Mouse (Mus musculus) forebrain, embryonic 16.5 days (tissue): ENCODE measurements around the gene Atp6v0a1. TPM values are rescaled to one million over a fixed set of nuclear protein-coding genes. Genes with fewer than 3 reads are reported as not detected.

ENCODE experiments used
- ATAC-seq: fragments of 200-750 bp; cut with Nextera tagmentation; 2 replicates; pipeline ENCODE4 v1.8.0; 2017; ENCODE audit warnings: mild to moderate bottlenecking, moderate library complexity
- H3K27ac ChIP-seq: fragments of 300-500 bp; sonication (generic); 2 replicates; pipeline ENCODE4 v1.5.1; 2014; ENCODE audit warnings: low read length, control low read depth
- H3K27me3 ChIP-seq: fragments of 300-500 bp; sonication (generic); replicated peaks from 2 replicates; pipeline ENCODE4 v1.6.1; 2014; ENCODE audit warnings: low read length; ENCODE audit not compliant: control insufficient read depth, insufficient read depth
- H3K36me3 ChIP-seq: fragments of 300-500 bp; sonication (generic); 2 replicates; pipeline ENCODE4 v1.6.1; 2014; ENCODE audit not compliant: control insufficient read depth, insufficient read depth
- H3K4me1 ChIP-seq: fragments of 300-500 bp; sonication (generic); replicated peaks from 2 replicates; pipeline ENCODE4 v1.6.1; 2014; ENCODE audit warnings: low read length; ENCODE audit not compliant: control insufficient read depth, insufficient read depth
- H3K4me2 ChIP-seq: fragments of 300-500 bp; sonication (generic); 2 replicates; pipeline ENCODE4 v1.6.1; 2014; ENCODE audit warnings: mild to moderate bottlenecking, low read length, control low read depth
- H3K4me3 ChIP-seq: fragments of 300-500 bp; sonication (generic); replicated peaks from 2 replicates; pipeline ENCODE4 v1.5.1; 2014; ENCODE audit warnings: mild to moderate bottlenecking, low read length, control low read depth
- H3K9ac ChIP-seq: fragments of 300-500 bp; sonication (generic); replicated peaks from 2 replicates; pipeline ENCODE4 v1.6.1; 2014; ENCODE audit warnings: low read depth, low read length, control low read depth
- H3K9me3 ChIP-seq: fragments of 300-500 bp; sonication (generic); 2 replicates; pipeline ENCODE4 v1.6.1; 2016; ENCODE audit warnings: low read length; ENCODE audit not compliant: control insufficient read depth
- WGBS: fragments of 180-500 bp; shearing (Covaris S2); extraction: QIAGEN DNeasy Blood & Tissue Kit; methylation state at CpG from one replicate; pipeline ENCODE4 v1.1.7; 2014; 5-methylcytosine and 5-hydroxymethylcytosine counted together
- polyA plus RNA-seq: library from polyadenylated mRNA; unstranded; fragments of >200 nt; fragmentation: Nextera tagmentation; extraction: Ambion mirVana; gene quantifications from 2 replicates; pipeline ENCODE4 v1.2.1, GENCODE M21; 2015

Atp6v0a1 gene
- polyA plus RNA-seq, 1 experiment from 2014 or later = 111 TPM

DNA sequence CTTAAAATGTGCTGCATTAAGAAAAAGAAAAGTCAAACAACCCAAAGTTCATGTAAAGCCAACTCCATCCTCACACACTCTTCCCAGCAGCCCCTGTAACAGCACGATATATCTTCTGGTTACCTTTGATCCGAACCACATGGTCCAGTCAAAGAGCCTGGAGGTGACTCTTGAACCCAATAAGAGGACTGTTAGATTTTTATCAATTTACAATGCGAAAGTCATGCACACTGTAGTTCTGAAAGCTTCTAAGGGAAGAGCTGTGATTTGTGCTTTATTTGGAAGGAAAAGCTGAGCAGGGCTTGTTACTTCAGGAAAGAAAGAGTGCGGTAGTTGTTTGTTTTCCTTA is 21.5 kb downstream of the Atp6v0a1 start:
- Histone ChIP-seq H3K4me3 (no peak overlapping the region), H3K4me1 (no peaks in the 10 kb centered on the region), H3K36me3 (peaks cover 43% of the 10 kb centered on the region), H3K9ac (no peak overlapping the region), H3K27ac (no peak overlapping the region), H3K27me3 (no peaks in the 10 kb centered on the region), H3K9me3 (no peaks in the 10 kb centered on the region), H3K4me2 (no peak overlapping the region)
- no peak for ATAC-seq
- 95% methylated on average over 4 of the region's 4 CpGs for WGBS

DNA sequence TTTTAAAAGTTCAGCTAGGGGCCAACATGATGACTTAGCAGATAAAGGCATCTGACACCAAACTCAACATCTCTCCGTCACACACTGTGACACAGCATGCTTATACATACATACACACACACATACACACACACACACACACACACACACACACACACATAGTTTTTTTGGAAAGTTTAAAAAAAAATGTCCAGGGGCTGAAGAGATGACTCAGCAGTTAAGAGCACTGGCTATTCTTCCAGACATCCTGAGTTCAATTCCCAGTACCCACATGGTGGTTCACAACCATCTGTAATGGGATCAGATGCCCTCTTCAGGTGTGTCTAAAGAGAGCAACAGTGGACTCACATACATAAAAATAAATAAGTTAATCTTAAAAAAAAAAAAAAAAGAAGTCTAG is 22.2 kb downstream of the Atp6v0a1 start:
- Histone ChIP-seq H3K4me1 (no peaks in the 10 kb centered on the region), H3K9me3 (no peaks in the 10 kb centered on the region), H3K27me3 (no peaks in the 10 kb centered on the region), H3K4me3 (no peak overlapping the region), H3K27ac (no peak overlapping the region), H3K4me2 (no peak overlapping the region), H3K36me3 (peaks cover 42% of the 10 kb centered on the region), H3K9ac (no peak overlapping the region)
- no peak for ATAC-seq
- 89% methylated on average over 1 of the region's 1 CpGs for WGBS

DNA sequence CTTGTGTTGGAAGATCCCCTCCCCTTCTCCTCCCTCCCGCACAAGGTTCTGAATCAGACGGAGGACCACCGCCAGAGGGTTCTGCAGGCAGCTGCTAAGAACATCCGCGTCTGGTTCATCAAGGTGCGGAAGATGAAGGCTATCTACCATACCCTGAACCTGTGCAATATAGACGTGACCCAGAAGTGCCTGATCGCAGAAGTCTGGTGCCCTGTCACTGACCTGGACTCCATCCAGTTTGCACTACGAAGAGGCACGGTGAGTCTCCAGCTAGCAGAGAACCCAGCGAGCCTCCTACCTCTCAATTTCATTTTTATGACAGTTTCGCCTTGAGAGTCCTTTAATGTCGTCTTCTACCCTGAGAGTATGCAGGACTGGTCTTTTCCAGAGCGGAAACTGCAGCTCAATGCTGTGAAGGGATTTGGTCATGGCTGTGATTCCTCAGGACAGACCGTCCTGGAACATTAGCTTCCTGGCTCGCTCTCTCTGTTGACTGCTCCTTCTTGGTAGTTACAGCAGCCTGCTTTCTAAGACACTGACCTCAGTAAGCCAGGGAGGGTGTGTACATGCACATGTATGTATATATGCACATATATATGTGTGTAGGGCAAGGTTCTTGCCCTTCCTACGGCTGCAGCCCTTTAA is 24.7 kb downstream of the Atp6v0a1 start:
- H3K4me3 ChIP-seq = no peak overlapping the region
- peaks cover 45% of the 10 kb centered on the region for H3K36me3 ChIP-seq
- no peaks in the 10 kb centered on the region for H3K9me3 ChIP-seq
- H3K27ac ChIP-seq = no peak overlapping the region
- no peak overlapping the region for H3K9ac ChIP-seq
- H3K4me2 ChIP-seq = no peak overlapping the region
- H3K4me1 ChIP-seq = no peaks in the 10 kb centered on the region
- no peak for ATAC-seq
- WGBS = 96% methylated on average over 17 of the region's 17 CpGs
- no peaks in the 10 kb centered on the region for H3K27me3 ChIP-seq

DNA sequence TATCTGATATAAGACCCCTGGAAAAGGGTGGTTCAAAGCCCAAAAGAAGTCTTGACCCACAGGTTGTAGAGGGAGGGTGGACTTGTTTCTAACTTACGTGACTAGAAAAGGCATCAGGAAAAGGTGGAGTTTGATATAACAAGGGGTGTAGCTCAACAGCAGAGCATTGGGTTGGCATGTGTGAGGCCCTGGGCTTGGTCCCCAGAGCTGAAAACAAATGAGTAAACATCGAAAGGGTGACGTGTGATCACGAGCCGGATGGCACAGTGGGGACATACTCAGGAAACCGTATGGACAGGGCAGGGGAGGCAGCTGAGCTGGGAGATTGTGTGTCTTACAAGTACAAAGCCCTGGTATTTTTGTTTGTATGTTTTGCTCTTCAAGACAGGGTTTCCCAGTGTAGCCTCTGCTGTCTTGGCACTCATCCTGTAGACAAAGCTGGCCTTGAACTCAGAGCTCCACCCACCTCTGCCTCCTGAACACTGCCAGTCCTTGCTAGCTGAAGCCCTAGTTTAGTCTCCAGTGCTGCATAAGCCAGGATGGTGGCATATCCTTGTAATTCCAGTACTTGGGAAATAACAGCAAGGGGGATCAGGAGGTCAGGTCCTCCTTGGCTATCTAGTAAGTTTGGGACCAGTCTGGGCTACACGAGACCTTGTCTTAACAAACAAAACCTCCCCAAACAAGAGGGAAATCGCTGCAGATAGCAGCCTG is 25.5 kb downstream of the Atp6v0a1 start:
- 92% methylated on average over 8 of the region's 8 CpGs for WGBS
- Histone ChIP-seq H3K4me3 (no peak overlapping the region), H3K36me3 (peaks cover 43% of the 10 kb centered on the region), H3K9me3 (no peaks in the 10 kb centered on the region), H3K27me3 (no peaks in the 10 kb centered on the region), H3K9ac (no peak overlapping the region), H3K4me1 (no peaks in the 10 kb centered on the region), H3K27ac (no peak overlapping the region), H3K4me2 (no peak overlapping the region)
- ATAC-seq = no peak

DNA sequence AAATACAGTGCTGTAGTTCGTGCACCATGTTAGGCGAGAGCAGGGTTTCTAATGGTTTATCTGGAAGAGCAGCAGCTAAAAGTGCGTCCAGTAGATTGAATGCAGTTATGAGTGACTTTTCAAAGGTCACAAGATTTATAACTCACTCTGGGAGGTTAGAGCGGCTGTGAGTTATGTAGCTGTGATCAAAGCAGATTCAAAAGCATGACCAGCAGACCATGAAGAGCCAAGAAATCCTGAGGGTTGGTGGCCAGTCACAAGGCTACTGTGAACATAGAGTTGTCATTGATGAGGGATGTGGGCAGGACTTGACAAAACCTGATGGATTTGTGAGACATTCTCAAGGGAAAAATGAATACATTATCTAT is 26.1 kb downstream of the Atp6v0a1 start:
- Histone ChIP-seq H3K4me3 (no peak overlapping the region), H3K9me3 (no peaks in the 10 kb centered on the region), H3K36me3 (peaks cover 42% of the 10 kb centered on the region), H3K4me2 (no peak overlapping the region), H3K9ac (no peak overlapping the region), H3K27me3 (no peaks in the 10 kb centered on the region), H3K4me1 (no peaks in the 10 kb centered on the region), H3K27ac (no peak overlapping the region)
- 94% methylated on average over 4 of the region's 4 CpGs for WGBS
- ATAC-seq = no peak

DNA sequence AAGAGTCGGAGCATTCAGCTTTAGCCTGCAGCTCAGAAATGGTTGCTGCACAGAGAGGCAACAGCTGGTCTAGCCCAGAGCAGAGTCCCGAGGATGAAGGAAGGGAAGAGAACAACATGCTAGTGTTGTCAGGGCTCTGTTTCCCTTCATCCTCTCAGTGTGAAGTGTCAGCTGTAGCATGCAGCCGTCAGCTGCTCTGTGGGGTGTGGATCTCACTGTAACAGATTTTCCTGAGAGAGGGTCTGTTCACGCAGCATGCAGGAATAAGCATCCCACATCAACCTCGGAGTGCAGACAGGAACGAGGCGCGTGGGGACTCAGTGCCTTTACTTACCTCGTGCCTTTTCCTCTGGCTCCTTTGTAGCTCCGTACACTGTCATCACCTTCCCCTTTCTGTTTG is 28.5 kb downstream of the Atp6v0a1 start:
- Histone ChIP-seq H3K4me3 (no peak overlapping the region), H3K27ac (no peak overlapping the region), H3K36me3 (peaks cover 40% of the 10 kb centered on the region), H3K4me1 (no peaks in the 10 kb centered on the region), H3K9ac (no peak overlapping the region), H3K4me2 (no peak overlapping the region), H3K9me3 (no peaks in the 10 kb centered on the region), H3K27me3 (no peaks in the 10 kb centered on the region)
- 85% methylated on average over 10 of the region's 10 CpGs for WGBS
- ATAC-seq = no peak

DNA sequence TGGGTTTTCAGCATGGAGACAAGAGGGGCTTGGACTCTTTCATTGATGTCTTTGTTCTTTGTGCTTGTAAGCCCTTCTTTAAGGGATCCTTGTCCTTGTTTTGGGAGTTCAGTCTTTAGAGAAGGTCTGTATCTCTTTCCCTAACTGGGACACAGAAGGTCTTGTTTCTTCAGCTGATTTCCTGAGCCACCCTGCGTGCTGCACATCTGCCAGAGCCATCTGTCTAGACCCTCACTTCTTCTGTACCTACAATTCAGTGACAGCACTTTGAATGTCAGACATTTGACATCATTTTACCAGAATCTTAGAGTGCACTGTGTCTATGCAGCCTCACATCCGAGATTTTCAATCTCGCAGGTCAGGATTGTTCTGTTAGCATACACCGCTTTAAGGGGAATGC is 36.6 kb downstream of the Atp6v0a1 start:
- H3K4me3 ChIP-seq = no peak overlapping the region
- ATAC-seq = no peak
- H3K36me3 ChIP-seq = peaks cover 45% of the 10 kb centered on the region
- H3K27me3 ChIP-seq = no peaks in the 10 kb centered on the region
- H3K9ac ChIP-seq = no peak overlapping the region
- no peaks in the 10 kb centered on the region for H3K4me1 ChIP-seq
- 90% methylated on average over 4 of the region's 4 CpGs for WGBS
- H3K27ac ChIP-seq = no peak overlapping the region
- no peak overlapping the region for H3K4me2 ChIP-seq
- no peaks in the 10 kb centered on the region for H3K9me3 ChIP-seq

DNA sequence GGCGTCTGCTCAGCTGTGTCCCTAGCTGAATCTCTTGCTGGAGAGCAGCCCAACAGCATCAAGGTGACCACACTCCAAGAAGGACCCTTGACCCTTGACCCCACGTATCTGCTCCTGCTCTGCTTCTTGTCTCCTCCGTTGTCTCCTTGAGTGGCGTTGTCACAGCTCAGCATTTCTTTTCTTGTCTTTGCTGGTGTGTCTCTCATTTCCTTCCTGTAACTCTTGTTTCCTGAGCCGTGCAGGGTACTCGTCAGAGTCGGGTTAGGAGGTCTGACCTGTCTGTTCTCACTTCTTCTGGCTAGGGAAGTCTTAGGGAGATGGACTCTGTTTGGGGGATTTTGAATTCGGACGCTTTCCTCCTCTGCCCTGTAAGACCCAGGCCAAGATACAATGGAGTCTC is 37.2 kb downstream of the Atp6v0a1 start:
- peaks cover 43% of the 10 kb centered on the region for H3K36me3 ChIP-seq
- no peak overlapping the region for H3K4me3 ChIP-seq
- no peak overlapping the region for H3K27ac ChIP-seq
- 71% methylated on average over 9 of the region's 9 CpGs for WGBS
- no peaks in the 10 kb centered on the region for H3K27me3 ChIP-seq
- H3K9ac ChIP-seq = no peak overlapping the region
- no peak overlapping the region for H3K4me2 ChIP-seq
- H3K9me3 ChIP-seq = no peaks in the 10 kb centered on the region
- no peaks in the 10 kb centered on the region for H3K4me1 ChIP-seq
- ATAC-seq = no peak

DNA sequence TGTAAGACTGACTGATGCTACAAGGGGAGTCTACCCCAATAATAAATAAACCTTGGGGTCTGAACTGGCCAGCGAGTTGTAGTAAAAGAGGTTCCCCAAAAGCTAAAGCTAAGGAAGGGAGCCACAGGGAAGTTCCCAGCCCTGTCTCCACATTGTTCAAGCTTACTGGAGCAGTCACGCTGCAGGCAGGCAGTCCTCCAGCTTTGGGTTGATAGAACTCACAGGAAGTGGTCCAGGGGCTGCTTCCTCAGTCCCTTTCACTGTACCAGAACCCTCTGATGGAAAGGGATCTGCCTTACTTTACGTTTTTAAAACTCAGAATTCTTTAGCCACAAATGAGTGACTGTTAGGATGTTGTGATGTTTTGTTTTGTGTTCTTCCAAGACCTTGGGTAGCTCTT is 38.2 kb downstream of the Atp6v0a1 start:
- WGBS = 81% methylated on average over 3 of the region's 3 CpGs
- H3K9me3 ChIP-seq = no peaks in the 10 kb centered on the region
- H3K4me3 ChIP-seq = no peak overlapping the region
- ATAC-seq = no peak
- peaks cover 36% of the 10 kb centered on the region for H3K36me3 ChIP-seq
- H3K9ac ChIP-seq = no peak overlapping the region
- H3K27me3 ChIP-seq = no peaks in the 10 kb centered on the region
- no peak overlapping the region for H3K4me2 ChIP-seq
- no peak overlapping the region for H3K27ac ChIP-seq
- no peaks in the 10 kb centered on the region for H3K4me1 ChIP-seq

DNA sequence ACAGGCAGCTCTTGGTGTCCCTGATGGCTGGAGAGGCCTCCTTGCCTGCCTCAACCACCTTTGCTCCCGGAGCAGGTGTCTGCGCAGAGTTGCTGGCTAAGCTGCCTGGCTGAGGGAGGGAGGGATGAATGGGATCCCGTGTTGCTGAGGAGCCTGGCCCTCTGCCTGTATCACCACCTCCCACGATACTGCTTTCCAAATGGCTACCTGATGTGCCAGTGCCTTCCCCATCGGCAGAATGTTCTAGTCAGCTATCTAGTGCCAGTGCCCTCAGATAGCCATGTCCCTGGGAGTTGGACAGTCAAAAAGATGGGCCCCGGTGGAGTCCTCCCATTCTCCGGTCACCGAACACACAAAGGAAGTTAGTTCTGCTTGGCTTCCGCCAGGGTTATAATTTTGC is 41.1 kb downstream of the Atp6v0a1 start:
- Histone ChIP-seq H3K27ac (no peak overlapping the region), H3K4me1 (no peaks in the 10 kb centered on the region), H3K36me3 (peaks cover 34% of the 10 kb centered on the region), H3K27me3 (no peaks in the 10 kb centered on the region), H3K9me3 (no peaks in the 10 kb centered on the region), H3K4me2 (no peak overlapping the region), H3K9ac (no peak overlapping the region), H3K4me3 (no peak overlapping the region)
- 86% methylated on average over 9 of the region's 9 CpGs for WGBS
- no peak for ATAC-seq
